Mouse (Mus musculus) right cerebral cortex, postnatal 36 days (tissue): Measurements from ENCODE around the gene Cfap61.

Experiments used
- DNase-seq, 2 experiments: peaks; one replicate each; pipeline ENCODE4 v3.0.0; 2022; ENCODE audit warnings: low spot score in 2 of 2, mixed read lengths in 1 of 2

Gene Cfap61

GRCm38 (mm10) chr2:146010816-146011215 lies 76.2 kb downstream of the Cfap61 start:
- DNase-seq: no peak

DNA sequence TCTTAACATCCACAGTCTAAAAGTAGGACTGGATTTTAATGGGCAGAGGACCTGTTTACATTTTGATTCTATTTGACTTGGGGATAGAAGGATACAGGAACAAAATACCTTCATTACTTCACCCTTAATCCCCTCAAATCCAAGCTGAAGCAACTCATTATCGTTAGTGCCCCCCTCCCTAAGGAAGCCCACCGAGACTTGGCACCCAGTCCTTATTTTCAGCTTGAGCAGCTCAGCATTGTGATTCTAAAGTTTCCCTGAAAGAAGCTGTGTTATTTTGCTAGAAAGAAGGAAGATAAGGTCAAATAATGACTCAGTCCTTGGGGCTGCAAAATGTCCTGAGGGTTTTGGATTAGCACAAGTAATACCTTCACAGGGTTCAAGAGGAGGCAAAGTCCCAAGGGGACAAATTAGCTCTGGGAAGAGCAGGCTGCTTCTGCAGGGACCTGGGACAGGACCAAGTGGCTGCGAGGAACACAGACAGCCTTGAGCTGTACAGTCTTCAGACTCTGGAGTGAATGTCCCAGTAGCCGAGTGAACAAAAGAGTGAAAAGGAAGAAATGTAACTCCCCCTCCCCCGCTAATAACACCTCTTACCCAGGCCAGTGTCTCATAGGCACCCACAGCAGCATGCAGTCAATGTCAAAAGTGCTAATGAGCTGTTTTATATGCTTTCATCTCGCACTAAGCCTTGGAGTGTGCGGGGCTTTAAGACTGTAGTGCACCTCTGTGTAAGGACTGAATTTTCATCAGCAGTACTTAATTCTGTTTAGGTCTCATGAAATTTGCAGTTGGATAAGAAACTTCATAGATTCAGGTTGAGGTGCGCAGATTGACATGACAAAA lies 81.0 kb downstream of the Cfap61 start:
- DNase-seq: no peak

DNA sequence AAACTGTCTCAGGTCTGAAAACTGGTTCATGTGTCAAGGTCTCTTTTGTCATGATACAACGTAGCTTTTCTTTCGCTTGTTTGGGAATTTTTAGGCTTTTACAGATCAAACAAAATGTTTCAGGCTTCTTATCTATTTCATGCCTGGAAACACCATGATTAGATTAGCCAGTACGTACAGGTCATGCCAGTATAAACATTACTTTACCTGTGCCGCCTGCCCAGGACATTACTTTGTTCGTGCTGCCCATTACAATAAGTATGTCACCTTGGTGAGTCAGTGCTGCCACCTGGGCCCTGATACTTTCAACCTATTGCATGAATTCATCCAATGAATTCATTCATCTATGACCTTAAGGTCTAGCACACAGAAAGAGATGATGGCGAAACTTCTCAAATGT lies 88.3 kb downstream of the Cfap61 start:
- DNase-seq: no peak

DNA sequence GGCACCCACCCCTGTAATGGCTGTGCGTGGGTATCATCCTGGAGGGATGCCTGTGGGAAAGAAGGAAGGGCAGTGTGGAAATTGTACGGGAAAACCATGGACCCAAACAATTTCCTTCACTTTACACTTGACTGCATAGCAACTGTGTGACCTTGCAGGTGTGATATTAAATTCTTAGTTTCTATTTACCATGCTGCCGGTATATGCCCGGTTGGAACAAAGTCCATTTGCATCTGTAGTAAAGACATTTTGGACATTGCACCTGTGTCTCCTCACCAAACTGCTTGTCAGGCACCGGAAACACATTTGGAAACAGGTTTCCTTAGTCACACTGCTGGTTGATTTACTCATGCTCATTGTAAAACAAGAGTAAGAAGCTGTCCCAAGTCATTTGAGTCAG lies 109.1 kb downstream of the Cfap61 start:
- no peak for DNase-seq

DNA sequence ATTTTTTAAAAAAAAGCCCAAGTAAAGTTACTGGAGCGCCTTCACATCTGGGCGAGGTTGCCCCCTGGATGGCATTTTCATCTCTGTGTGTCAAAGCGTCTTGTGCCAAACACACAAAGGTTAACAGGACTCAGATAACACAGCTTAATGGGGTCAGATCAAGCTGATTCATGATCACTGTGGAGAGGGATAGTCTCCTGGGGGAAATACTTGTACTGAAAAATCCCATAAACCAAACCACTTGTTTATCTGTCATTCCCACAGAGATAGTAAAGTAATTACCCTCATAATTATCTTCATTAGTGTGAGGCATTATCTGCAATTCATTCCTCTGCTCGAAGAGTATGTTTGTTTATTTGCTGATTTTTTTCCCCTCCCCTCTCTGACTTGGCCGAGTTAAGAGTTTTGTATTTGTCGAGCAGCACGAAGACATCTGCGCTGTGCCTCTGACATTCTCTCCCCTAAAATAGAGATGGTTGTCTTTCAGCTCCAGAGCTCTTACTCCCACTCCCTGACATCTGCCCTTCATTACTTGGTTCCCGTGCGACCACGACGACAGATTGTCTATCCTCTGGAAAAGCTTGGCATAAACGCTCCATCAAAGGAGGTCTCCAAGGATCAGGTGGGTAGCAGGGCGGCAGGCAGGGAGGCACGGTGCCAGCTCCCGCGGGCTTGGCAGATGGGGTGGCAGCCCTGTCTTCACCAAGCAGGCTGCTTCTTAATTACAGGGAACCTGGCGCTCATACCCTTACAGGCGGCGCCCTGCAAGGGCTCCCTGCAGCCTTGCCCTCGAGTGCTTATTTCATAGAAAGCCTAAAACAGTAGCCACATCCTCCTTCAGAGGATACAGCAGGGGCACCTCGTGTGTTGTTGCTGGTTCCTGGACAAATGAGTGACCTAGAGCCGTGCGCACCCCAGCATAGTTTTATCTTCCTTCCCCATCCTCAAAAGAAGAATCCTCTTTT lies 110.6 kb downstream of the Cfap61 start:
- DNase-seq: peak; percentile 10 to 11

- no peak for DNase-seq
Observed at GRCm38 (mm10) chr2:146047691-146048090, 113.1 kb downstream of the Cfap61 start.

- DNase-seq: no peak
Observed at GRCm38 (mm10) chr2:146048221-146048829, 113.7 kb downstream of the Cfap61 start.

GRCm38 (mm10) chr2:146049339-146049738 lies 114.8 kb downstream of the Cfap61 start:
- no peak for DNase-seq

GRCm38 (mm10) chr2:146050069-146050468 lies 115.5 kb downstream of the Cfap61 start:
- DNase-seq: no peak

GRCm38 (mm10) chr2:146051334-146051733 lies 116.8 kb downstream of the Cfap61 start:
- DNase-seq: no peak

- no peak for DNase-seq
Observed at GRCm38 (mm10) chr2:146057123-146057522, 122.5 kb downstream of the Cfap61 start.

GRCm38 (mm10) chr2:146058791-146059190 lies 124.2 kb downstream of the Cfap61 start:
- DNase-seq: no peak

GRCm38 (mm10) chr2:146061421-146062300 lies 127.1 kb downstream of the Cfap61 start:
- DNase-seq: no peak

DNA sequence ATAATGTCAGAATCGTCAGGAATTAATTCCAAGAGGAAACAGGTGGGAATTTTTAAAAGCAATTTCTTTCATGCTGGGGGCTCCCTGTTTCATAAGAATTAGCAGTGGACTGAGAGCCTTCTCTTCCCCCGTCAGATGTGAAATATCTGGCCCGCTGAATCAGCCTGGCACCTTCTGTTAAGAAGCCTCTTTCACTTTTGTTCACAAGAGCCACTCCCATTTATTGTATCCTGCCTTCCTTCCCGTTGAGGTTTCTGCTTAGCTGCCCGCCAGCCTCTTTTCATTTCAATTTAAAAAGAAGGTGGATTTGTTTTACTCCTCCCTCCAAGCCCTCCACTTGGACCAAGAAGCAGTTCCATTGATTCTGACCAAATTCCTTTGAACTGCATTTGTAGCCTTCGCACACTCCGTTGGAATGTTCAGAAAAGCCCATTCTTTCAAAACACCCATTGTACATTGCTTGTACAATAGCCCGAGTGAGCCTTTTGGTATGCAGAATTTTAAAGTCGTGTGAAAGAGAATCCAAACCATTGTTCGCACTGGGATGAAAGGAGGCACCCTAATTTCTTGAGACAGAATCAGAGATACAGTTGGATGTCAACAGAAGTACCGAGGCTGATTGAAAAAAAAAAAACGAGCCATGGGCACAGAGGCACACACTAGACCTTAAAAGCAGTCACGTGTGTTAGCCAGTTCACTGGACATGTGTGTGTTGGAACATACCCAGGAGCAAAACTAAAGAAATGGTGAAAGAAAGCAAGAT lies 127.9 kb downstream of the Cfap61 start:
- no peak for DNase-seq

GRCm38 (mm10) chr2:146063093-146064074 lies 128.8 kb downstream of the Cfap61 start:
- no peak for DNase-seq

GRCm38 (mm10) chr2:146067364-146067763 lies 132.8 kb downstream of the Cfap61 start:
- DNase-seq: no peak

GRCm38 (mm10) chr2:146073300-146073699 lies 138.7 kb downstream of the Cfap61 start:
- no peak for DNase-seq

DNA sequence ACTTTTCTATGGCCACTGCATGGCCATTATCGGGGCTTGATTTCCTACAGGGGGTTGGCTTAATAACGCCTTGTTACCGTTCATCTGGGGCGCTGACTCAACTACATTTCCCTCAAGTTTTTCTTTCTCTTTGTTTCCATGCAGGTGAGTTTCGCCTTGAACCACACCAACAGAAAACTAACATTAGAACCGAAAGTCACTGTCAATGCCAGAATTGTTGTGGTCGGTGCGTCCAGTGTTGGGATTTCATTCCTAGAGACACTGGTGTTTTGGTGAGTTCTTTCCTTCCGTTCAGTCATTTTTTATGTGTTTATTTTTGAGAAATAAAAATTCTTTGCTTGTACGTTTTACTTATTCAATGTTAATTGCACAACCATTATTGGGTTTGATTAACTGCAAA lies 142.5 kb downstream of the Cfap61 start:
- no peak for DNase-seq

GRCm38 (mm10) chr2:146080282-146080681 lies 145.7 kb downstream of the Cfap61 start:
- DNase-seq: no peak
